Mouse (Mus musculus) layer of hippocampus, adult 11-12 months (tissue): Measurements from ENCODE around the gene Ccdc73.
"Not testable (repeated sequence)": the region's sequence is repeated elsewhere in the genome, so short reads cannot be mapped to it uniquely, and the experiment has no call there.

ENCODE experiments used
- DNase-seq: peaks from one replicate; pipeline ENCODE4 v3.0.0; 2022; ENCODE audit warnings: low spot score

Ccdc73 gene

GRCm38 (mm10) chr2:104867282-104867855, at the start of gene Ccdc73:
Gene Ccdc73 (plus strand): TSS chr2:104867805.
- no peak for DNase-seq

GRCm38 (mm10) chr2:104818763-104819162, 48.8 kb upstream of the Ccdc73 start:
- not testable (repeated sequence) for DNase-seq

GRCm38 (mm10) chr2:104826191-104826590, 41.4 kb upstream of the Ccdc73 start:
- no peak for DNase-seq

GRCm38 (mm10) chr2:104832486-104832885, 35.1 kb upstream of the Ccdc73 start:
- DNase-seq, result no peak

GRCm38 (mm10) chr2:104840974-104841373, 26.6 kb upstream of the Ccdc73 start:
- DNase-seq, result no peak

GRCm38 (mm10) chr2:104841736-104842135, 25.9 kb upstream of the Ccdc73 start:
- no peak for DNase-seq

GRCm38 (mm10) chr2:104842559-104842958, 25.0 kb upstream of the Ccdc73 start:
- DNase-seq, result no peak

GRCm38 (mm10) chr2:104846638-104847414, 20.8 kb upstream of the Ccdc73 start:
- DNase-seq, result no peak

- no peak for DNase-seq
Measured at GRCm38 (mm10) chr2:104847645-104848044, 20.0 kb upstream of the Ccdc73 start.

GRCm38 (mm10) chr2:104848235-104849161, 19.1 kb upstream of the Ccdc73 start:
- DNase-seq, result no peak

- DNase-seq, result peak; percentile 20
Measured at GRCm38 (mm10) chr2:104849276-104849990, 18.2 kb upstream of the Ccdc73 start, which contains the start of gene Prrg4. Gene Prrg4 (minus strand): TSS chr2:104849876.

GRCm38 (mm10) chr2:104849991-104850359, 17.6 kb upstream of the Ccdc73 start:
- DNase-seq, result no peak

- DNase-seq, result no peak
Measured at GRCm38 (mm10) chr2:104851686-104852085, 15.9 kb upstream of the Ccdc73 start.

GRCm38 (mm10) chr2:104852546-104852945, 15.1 kb upstream of the Ccdc73 start:
- no peak for DNase-seq

GRCm38 (mm10) chr2:104854836-104855235, 12.8 kb upstream of the Ccdc73 start:
- no peak for DNase-seq

GRCm38 (mm10) chr2:104855732-104856131, 11.9 kb upstream of the Ccdc73 start:
- no peak for DNase-seq

GRCm38 (mm10) chr2:104856218-104856617, 11.4 kb upstream of the Ccdc73 start:
- DNase-seq, result no peak

- not testable (repeated sequence) for DNase-seq
Measured at GRCm38 (mm10) chr2:104858083-104858482, 9.5 kb upstream of the Ccdc73 start.

- no peak for DNase-seq
Measured at GRCm38 (mm10) chr2:104859060-104859459, 8.5 kb upstream of the Ccdc73 start.

GRCm38 (mm10) chr2:104860426-104860825, 7.2 kb upstream of the Ccdc73 start:
- DNase-seq, result no peak

- no peak for DNase-seq
Measured at GRCm38 (mm10) chr2:104864176-104864860, 3.3 kb upstream of the Ccdc73 start.
